Mouse (Mus musculus) CH12.LX (cell line): ENCODE measurements around the gene 3110021N24Rik. TPM values are rescaled to one million over a fixed set of nuclear protein-coding genes. Genes with fewer than 3 reads are reported as not detected.

ENCODE experiments used
- DNase-seq: peaks from one replicate; pipeline ENCODE4 v3.0.0-alpha.2; 2013; ENCODE audit errors: extremely low read depth
- H3K27ac ChIP-seq: 2 replicates; pipeline ENCODE4 v1.5.1; 2012; ENCODE audit warnings: low read depth, mild to moderate bottlenecking, control low read depth, moderate library complexity; ENCODE audit not compliant: insufficient read depth
- H3K27me3 ChIP-seq: replicated peaks from 2 replicates; pipeline ENCODE3; 2012; ENCODE audit warnings: inconsistent platforms
- H3K36me3 ChIP-seq, 2 experiments: replicated peaks in 1 of 2; 2 replicates each; pipeline versions ENCODE3 to v1.6.1; 2012; ENCODE audit warnings: inconsistent platforms in 1 of 2, low read length in 1 of 2, mild to moderate bottlenecking in 1 of 2, mixed read lengths in 1 of 2, moderate library complexity in 1 of 2; ENCODE audit not compliant: control insufficient read depth in 1 of 2, insufficient read depth in 1 of 2
- H3K4me1 ChIP-seq, 2 experiments: 2 replicates each; pipeline ENCODE4 v1.6.1; 2012; ENCODE audit warnings: inconsistent platforms in 1 of 2, moderate library complexity in 1 of 2; ENCODE audit not compliant: insufficient read depth in 2 of 2, control insufficient read depth in 1 of 2
- H3K4me2 ChIP-seq: 2 replicates; pipeline ENCODE4 v1.6.1; 2012; ENCODE audit warnings: low read depth, mild to moderate bottlenecking, control low read depth; ENCODE audit not compliant: poor library complexity, insufficient read depth, severe bottlenecking
- H3K4me3 ChIP-seq, 3 experiments: fragments of 150-350 bp in 1 of 3; sonication (generic) in 1 of 3; replicated peaks in 1 of 3; 2 replicates each; pipeline versions ENCODE3 to v1.5.1; 2011 to 2012; ENCODE audit warnings: low read depth in 2 of 3, low read length in 2 of 3, mild to moderate bottlenecking in 2 of 3, moderate library complexity in 2 of 3, control low read depth in 1 of 3, improper control_type of control experiment in 1 of 3, inconsistent platforms in 1 of 3, mixed read lengths in 1 of 3; ENCODE audit not compliant: poor library complexity in 1 of 3
- H3K79me2 ChIP-seq: replicated peaks from 2 replicates; pipeline ENCODE4 v1.6.1; 2012; ENCODE audit warnings: mild to moderate bottlenecking, moderate library complexity; ENCODE audit not compliant: control insufficient read depth, poor library complexity, insufficient read depth, severe bottlenecking; ENCODE audit errors: extremely low read depth
- H3K9ac ChIP-seq: 2 replicates; pipeline ENCODE4 v1.6.1; 2012; ENCODE audit warnings: low read depth, mild to moderate bottlenecking, control low read depth, moderate library complexity; ENCODE audit not compliant: insufficient read depth
- H3K9me3 ChIP-seq: replicated peaks from 2 replicates; pipeline ENCODE3; 2012; ENCODE audit warnings: low read length, inconsistent platforms, mixed read lengths
- CTCF ChIP-seq, 2 experiments: IDR thresholded peaks in 1 of 2; conservative IDR thresholded peaks in 1 of 2; 2 replicates each; pipeline ENCODE4 v1.5.1; 2011 to 2012; ENCODE audit warnings: low read depth in 2 of 2, low read length in 2 of 2, improper control_type of control experiment in 1 of 2, inconsistent platforms in 1 of 2, mild to moderate bottlenecking in 1 of 2, moderate library complexity in 1 of 2
- EP300 ChIP-seq: IDR thresholded peaks from 2 replicates; pipeline ENCODE4 v1.6.1; 2011; ENCODE audit warnings: low read length, improper control_type of control experiment
- ETS1 ChIP-seq: conservative IDR thresholded peaks from 2 replicates; pipeline ENCODE4 v1.6.1; 2012; ENCODE audit warnings: low read depth, mild to moderate bottlenecking, inconsistent platforms, low read length, improper control_type of control experiment, moderate library complexity
- GABPA ChIP-seq: IDR thresholded peaks from 2 replicates; pipeline ENCODE4 v1.6.1; 2012; ENCODE audit warnings: low read depth, low read length, improper control_type of control experiment, inconsistent platforms; ENCODE audit not compliant: insufficient replicate concordance
- IRF4 ChIP-seq: IDR thresholded peaks from 2 replicates; pipeline ENCODE4 v1.6.1; 2014; ENCODE audit warnings: low read depth, mild to moderate bottlenecking, inconsistent platforms, low read length, improper control_type of control experiment
- JUN ChIP-seq: IDR thresholded peaks from 2 replicates; pipeline ENCODE4 v1.6.1; 2011; ENCODE audit warnings: low read depth, mild to moderate bottlenecking, low read length, improper control_type of control experiment, moderate library complexity; ENCODE audit not compliant: insufficient read depth
- JUND ChIP-seq: conservative IDR thresholded peaks from 2 replicates; pipeline ENCODE4 v1.6.1; 2011; ENCODE audit warnings: low read depth, low read length, improper control_type of control experiment
- MAFK ChIP-seq: IDR thresholded peaks from 2 replicates; pipeline ENCODE4 v1.6.1; 2011; ENCODE audit warnings: low read length, improper control_type of control experiment; ENCODE audit not compliant: insufficient replicate concordance
- MAX ChIP-seq: IDR thresholded peaks from 2 replicates; pipeline ENCODE4 v1.6.1; 2011; ENCODE audit warnings: low read length, improper control_type of control experiment
- MAZ ChIP-seq: IDR thresholded peaks from 2 replicates; pipeline ENCODE4 v1.6.1; 2012; ENCODE audit warnings: low read depth, mild to moderate bottlenecking, inconsistent platforms, low read length, improper control_type of control experiment, moderate library complexity
- MEF2A ChIP-seq: IDR thresholded peaks from 2 replicates; pipeline ENCODE4 v1.6.1; 2014; ENCODE audit warnings: low read depth, mild to moderate bottlenecking, inconsistent platforms, low read length, improper control_type of control experiment, borderline replicate concordance
- MYC ChIP-seq: IDR thresholded peaks from 2 replicates; pipeline ENCODE4 v1.6.1; 2011; ENCODE audit warnings: low read depth, mild to moderate bottlenecking, improper control_type of control experiment, low read length
- NELFE ChIP-seq: IDR thresholded peaks from 2 replicates; pipeline ENCODE4 v1.6.1; 2011; ENCODE audit warnings: low read depth, low read length, improper control_type of control experiment
- NRF1 ChIP-seq: IDR thresholded peaks from 2 replicates; pipeline ENCODE4 v1.6.1; 2014; ENCODE audit warnings: low read depth, mild to moderate bottlenecking, inconsistent platforms, low read length, improper control_type of control experiment, moderate library complexity
- POLR2A ChIP-seq: IDR thresholded peaks from 2 replicates; pipeline ENCODE4 v1.6.1; 2011; ENCODE audit warnings: low read depth, mild to moderate bottlenecking, improper control_type of control experiment, low read length
- RAD21 ChIP-seq: IDR thresholded peaks from 2 replicates; pipeline ENCODE4 v1.6.1; 2011; ENCODE audit warnings: low read depth, mild to moderate bottlenecking, low read length, improper control_type of control experiment, moderate library complexity
- RCOR1 ChIP-seq: conservative IDR thresholded peaks from 2 replicates; pipeline ENCODE4 v1.6.1; 2012; ENCODE audit warnings: low read depth, mild to moderate bottlenecking, inconsistent platforms, low read length, improper control_type of control experiment
- SIN3A ChIP-seq: IDR thresholded peaks from 2 replicates; pipeline ENCODE4 v1.6.1; 2012; ENCODE audit warnings: low read length, improper control_type of control experiment, inconsistent platforms
- SMC3 ChIP-seq: IDR thresholded peaks from 2 replicates; pipeline ENCODE4 v1.6.1; 2011; ENCODE audit warnings: low read depth, low read length, improper control_type of control experiment
- TCF12 ChIP-seq: IDR thresholded peaks from 2 replicates; pipeline ENCODE4 v1.6.1; 2014; ENCODE audit warnings: low read depth, mild to moderate bottlenecking, inconsistent platforms, low read length, improper control_type of control experiment
- UBTF ChIP-seq: IDR thresholded peaks from 2 replicates; pipeline ENCODE4 v1.6.1; 2012; ENCODE audit warnings: low read depth, mild to moderate bottlenecking, inconsistent platforms, low read length, improper control_type of control experiment, moderate library complexity
- ZC3H11A ChIP-seq: IDR thresholded peaks from 2 replicates; pipeline ENCODE4 v1.6.1; 2012; ENCODE audit warnings: low read depth, mild to moderate bottlenecking, inconsistent platforms, low read length, improper control_type of control experiment
- ZKSCAN1 ChIP-seq: IDR thresholded peaks from 2 replicates; pipeline ENCODE4 v1.6.1; 2012; ENCODE audit warnings: low read depth, inconsistent platforms, low read length, improper control_type of control experiment, borderline replicate concordance
- ZMIZ1 ChIP-seq: IDR thresholded peaks from 2 replicates; pipeline ENCODE4 v1.6.1; 2012; ENCODE audit warnings: low read depth, mild to moderate bottlenecking, inconsistent platforms, low read length, improper control_type of control experiment
- ZNF384 ChIP-seq: IDR thresholded peaks from 2 replicates; pipeline ENCODE4 v1.6.1; 2012; ENCODE audit warnings: low read depth, low read length, improper control_type of control experiment, inconsistent platforms
- dilution Hi-C: fragments of 300-500 bp; cut with MboI; formaldehyde crosslinking; loops from 2 replicates; pipeline ENCODE4 v1.14.3; 2020; ENCODE audit warnings: low sequenced_read_pairs; ENCODE audit not compliant: extremely low pct_unique_long_range_greater_than_20kb, extremely low pct_ligation_motif_present
- in situ Hi-C: fragments of 300-500 bp; cut with MboI; formaldehyde crosslinking; loops from 3 replicates; pipeline ENCODE4 v1.14.3; 2019; ENCODE audit warnings: low sequenced_read_pairs, low pct_ligation_motif_present, low pct_unique_long_range_greater_than_20kb, mixed read lengths
- polyA plus RNA-seq: library from polyadenylated mRNA; unstranded; fragments of >175 nt; gene quantifications from 2 replicates; pipeline ENCODE4 v1.2.1, GENCODE M21; 2012; ENCODE audit warnings: low read depth; ENCODE audit not compliant: insufficient read length
- total RNA-seq, 2 experiments: library from RNA; depleted of rRNA; stranded (reverse); fragments of 300-350 nt in 1 of 2; fragments of >200 nt in 1 of 2; gene quantifications; 2 replicates each; pipeline ENCODE4 v1.2.3; 2012 to 2014

3110021N24Rik gene
- total and polyA plus RNA-seq, 3 experiments: 0.17 TPM; not detected in 2

DNA sequence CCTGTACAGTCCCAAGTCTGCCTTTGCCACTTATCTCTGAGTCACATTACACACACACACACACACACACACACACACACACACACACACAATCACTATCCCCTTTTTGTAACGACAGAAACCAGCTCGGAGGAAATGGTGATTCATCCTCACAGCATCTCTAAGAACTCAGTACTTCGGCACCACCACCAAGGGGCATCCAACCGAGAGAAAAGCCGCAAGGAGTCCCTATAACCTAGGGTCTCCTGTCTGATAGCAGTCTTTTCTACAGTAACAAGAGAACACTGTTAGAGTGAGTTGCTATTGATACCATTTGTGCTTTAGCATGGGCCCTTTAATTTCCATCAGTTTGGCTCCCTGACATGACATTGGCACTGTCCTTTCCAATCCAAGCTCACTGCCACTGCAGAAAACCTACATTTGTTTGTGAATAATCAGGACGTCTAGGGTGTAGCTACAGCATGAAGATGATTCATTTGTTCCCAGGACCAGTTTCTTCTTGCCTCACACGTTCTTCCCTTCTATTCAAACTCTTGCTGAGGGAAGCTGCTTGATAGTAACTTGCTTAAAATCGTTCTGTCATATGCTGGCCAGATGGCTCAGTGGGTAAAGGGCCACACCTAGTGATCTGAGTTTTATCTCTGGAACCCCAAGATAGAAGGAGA is 63.1 kb downstream of the 3110021N24Rik start:
- Histone ChIP-seq H3K9me3 (no peaks in the 10 kb centered on the region), H3K4me1 (peaks cover 2 to 19% of the 10 kb centered on the region in 2 experiments; a peak in 3 of 4 replicates), H3K4me2 (peak overlapping the region; percentile 73), H3K4me3 (peak overlapping the region in 1 of 3 experiments; percentile 18), H3K27ac (peak overlapping the region; percentile 19; the same call in 1 of the 2 replicates), H3K79me2 (no peaks in the 10 kb centered on the region)
- DNase-seq: peak; percentile 59
- in situ Hi-C loops: loop anchor here (10.0 kb wide), 1 partner anchor 88 kb away; no protein-coding TSS in a partner anchor
- TF ChIP-seq SIN3A (no peak), ETS1 (peak; percentile 11; the same call in 1 of the 2 replicates), GABPA (no peak), EP300 (peak; percentile 11; the same call in 1 of the 2 replicates), TCF12 (0 out of 2 replicates have a peak, but pooled peaks have one; percentile 15), RCOR1 (peak; percentile 49; the same call in 1 of the 2 replicates), NELFE (no peak), JUN (0 out of 2 replicates have a peak, but pooled peaks have one; percentile 17), MYC (no peak), SMC3 (0 out of 2 replicates have a peak, but pooled peaks have one; percentile 5), MAX (0 out of 2 replicates have a peak, but pooled peaks have one; percentile 12), RAD21 (no peak; the same call in 1 of the 2 replicates), MAFK (0 out of 2 replicates have a peak, but pooled peaks have one; percentile 14), JUND (no peak; the same call in 1 of the 2 replicates), CTCF (conservative IDR thresholded peaks at IDR 0.05 in 1 of 2, IDR thresholded peaks at IDR 0.05 in 1 of 2; ENCODE audit: low read depth in 2 of 2, low read length in 2 of 2) (peak in 1 of 2 experiments; percentile 26; a peak in 2 of 4 replicates), ZKSCAN1 (no peak), MAZ (no peak)
- TF ChIP-seq, all 38 proteins: peak for 9
- Histone ChIP-seq H3K9ac (no peak overlapping the region), H3K27me3 (peaks cover 12% of the 10 kb centered on the region), H3K36me3 (no peaks in the 10 kb centered on the region)
- dilution Hi-C loops: no loop called here

GRCm38 (mm10) chr4:108789258-108789936 is 69.9 kb downstream of the 3110021N24Rik start:
- Histone ChIP-seq H3K27ac (no peak overlapping the region), H3K4me2 (no peak overlapping the region), H3K9me3 (no peaks in the 10 kb centered on the region), H3K4me1 (peaks cover 2 to 16% of the 10 kb centered on the region in 2 experiments; a peak in 2 of 4 replicates), H3K27me3 (no peaks in the 10 kb centered on the region), H3K36me3 (no peaks in the 10 kb centered on the region), H3K79me2 (no peaks in the 10 kb centered on the region), H3K4me3 (no peak overlapping the region), H3K9ac (no peak overlapping the region)
- TF ChIP-seq ZC3H11A: no peak
- no peak for TF ChIP-seq RCOR1
- no peak for TF ChIP-seq MYC
- no peak for TF ChIP-seq NELFE
- peak in 1 of 2 experiments; percentile 31; a peak in 2 of 4 replicates for TF ChIP-seq CTCF (conservative IDR thresholded peaks at IDR 0.05 in 1 of 2, IDR thresholded peaks at IDR 0.05 in 1 of 2; ENCODE audit: low read depth in 2 of 2, low read length in 2 of 2)
- peak; percentile 61 for TF ChIP-seq IRF4
- TF ChIP-seq MAZ: no peak
- TF ChIP-seq ETS1: 0 out of 2 replicates have a peak, but pooled peaks have one; percentile 15
- no peak for TF ChIP-seq NRF1
- peak; percentile 54; the same call in 1 of the 2 replicates for TF ChIP-seq JUND
- TF ChIP-seq MEF2A: peak; percentile 87; the same call in 1 of the 2 replicates
- 0 out of 2 replicates have a peak, but pooled peaks have one; percentile 22 for TF ChIP-seq JUN
- no peak for TF ChIP-seq UBTF
- no peak for TF ChIP-seq ZMIZ1
- no peak for TF ChIP-seq ZNF384
- no peak for TF ChIP-seq POLR2A
- no peak; the same call in 1 of the 2 replicates for TF ChIP-seq SMC3
- peak; percentile 24 for DNase-seq
- dilution Hi-C loops: no loop called here
- in situ Hi-C loops: loop anchor here (10.0 kb wide), 1 partner anchor 95 kb away; no protein-coding TSS in a partner anchor
